Mouse (Mus musculus) MEL (cell line): Measurements from ENCODE around the gene 4930544D05Rik.

Experiments
- CTCF ChIP-seq, 3 experiments: IDR thresholded peaks in 2 of 3; conservative IDR thresholded peaks in 1 of 3; 2 replicates each; pipeline ENCODE4 v1.5.1; 2011 to 2012; ENCODE audit warnings: low read length in 3 of 3, low read depth in 2 of 3, mild to moderate bottlenecking in 2 of 3, improper control_type of control experiment in 1 of 3, inconsistent platforms in 1 of 3, mixed read lengths in 1 of 3, moderate library complexity in 1 of 3; ENCODE audit not compliant: control insufficient read depth in 1 of 3, insufficient read depth in 1 of 3, poor library complexity in 1 of 3, severe bottlenecking in 1 of 3
- MAZ ChIP-seq: IDR thresholded peaks from 2 replicates; pipeline ENCODE4 v1.6.1; 2012; ENCODE audit warnings: low read depth, mild to moderate bottlenecking, inconsistent platforms, low read length, improper control_type of control experiment
- POLR2A ChIP-seq, 2 experiments: IDR thresholded peaks; 2 replicates each; pipeline ENCODE4 v1.6.1; 2011 to 2012; ENCODE audit warnings: low read length in 2 of 2, mild to moderate bottlenecking in 2 of 2, control low read depth in 1 of 2, improper control_type of control experiment in 1 of 2, low read depth in 1 of 2, moderate library complexity in 1 of 2; ENCODE audit not compliant: control insufficient read depth in 1 of 2, insufficient read depth in 1 of 2, poor library complexity in 1 of 2
- USF1 ChIP-seq: IDR thresholded peaks from 2 replicates; pipeline ENCODE4 v1.6.1; 2014; ENCODE audit warnings: low read depth, mild to moderate bottlenecking, inconsistent platforms, low read length, improper control_type of control experiment, moderate library complexity
- ZNF384 ChIP-seq: IDR thresholded peaks from 2 replicates; pipeline ENCODE4 v1.6.1; 2012; ENCODE audit warnings: low read depth, mild to moderate bottlenecking, inconsistent platforms, low read length, improper control_type of control experiment

- TF ChIP-seq MAZ (no peak), CTCF (IDR thresholded peaks at IDR 0.05 in 2 of 3, conservative IDR thresholded peaks at IDR 0.05 in 1 of 3; ENCODE audit: control insufficient read depth in 1 of 3, insufficient read depth in 1 of 3, low read depth in 2 of 3, low read length in 3 of 3, poor library complexity in 1 of 3, severe bottlenecking in 1 of 3) (no peak), POLR2A (IDR thresholded peaks at IDR 0.05; ENCODE audit: control insufficient read depth in 1 of 2, insufficient read depth in 1 of 2, low read depth in 1 of 2, low read length in 2 of 2, poor library complexity in 1 of 2) (no peak), ZNF384 (no peak), USF1 (no peak)
Observed at GRCm38 (mm10) chr11:70644564-70645103, 29.0 kb downstream of the 4930544D05Rik start.
